Mouse (Mus musculus): ENCODE measurements around the gene Gtf3a.

GRCm38 (mm10) chr5:146948041-146948507 is 383 bp upstream of the Gtf3a start:
- TF ChIP-seq POLR2A (IDR thresholded peaks at IDR 0.05; ENCODE audit: low read depth, low read length) (no peak), CTCF (IDR thresholded peaks at IDR 0.05; ENCODE audit: borderline replicate concordance, insufficient read depth, low read length) (no peak)

Measured in embryonic fibroblast, embryonic 13.5 days (primary cell).